Mouse (Mus musculus) forelimb bud, embryonic 11.5 days (tissue): Measurements from ENCODE around the gene Tnf.
A peak's percentile ranks its signal among the peaks of the same experiment; 100 is the strongest.
"Not testable (repeated sequence)": the region's sequence is repeated elsewhere in the genome, so short reads cannot be mapped to it uniquely, and the experiment has no call there.

Experiments
- DNase-seq: peaks from one replicate; pipeline ENCODE4 v3.0.0-alpha.2; 2012; ENCODE audit warnings: low read depth, low spot score

Gene Tnf

DNA sequence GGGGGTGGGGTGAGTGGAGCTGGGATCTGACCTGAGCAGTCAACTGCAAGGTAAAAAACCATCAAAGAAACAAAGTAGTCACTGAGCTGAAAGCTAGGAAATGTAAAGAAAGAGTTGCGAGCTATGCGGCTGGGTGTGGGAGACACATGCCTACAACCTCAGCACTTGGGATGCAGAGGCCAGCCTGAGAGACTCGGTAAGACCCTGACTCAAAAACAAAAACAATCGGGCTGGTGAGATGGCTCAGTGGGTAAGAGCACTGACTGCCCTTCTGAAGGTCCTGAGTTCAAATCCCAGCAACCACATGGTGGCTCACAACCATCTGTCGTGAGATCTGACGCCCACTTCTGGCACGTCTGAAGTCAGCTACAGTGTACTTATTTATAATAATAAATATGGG is 32.3 kb upstream of the Tnf start:
- DNase-seq: not testable (repeated sequence)

DNA sequence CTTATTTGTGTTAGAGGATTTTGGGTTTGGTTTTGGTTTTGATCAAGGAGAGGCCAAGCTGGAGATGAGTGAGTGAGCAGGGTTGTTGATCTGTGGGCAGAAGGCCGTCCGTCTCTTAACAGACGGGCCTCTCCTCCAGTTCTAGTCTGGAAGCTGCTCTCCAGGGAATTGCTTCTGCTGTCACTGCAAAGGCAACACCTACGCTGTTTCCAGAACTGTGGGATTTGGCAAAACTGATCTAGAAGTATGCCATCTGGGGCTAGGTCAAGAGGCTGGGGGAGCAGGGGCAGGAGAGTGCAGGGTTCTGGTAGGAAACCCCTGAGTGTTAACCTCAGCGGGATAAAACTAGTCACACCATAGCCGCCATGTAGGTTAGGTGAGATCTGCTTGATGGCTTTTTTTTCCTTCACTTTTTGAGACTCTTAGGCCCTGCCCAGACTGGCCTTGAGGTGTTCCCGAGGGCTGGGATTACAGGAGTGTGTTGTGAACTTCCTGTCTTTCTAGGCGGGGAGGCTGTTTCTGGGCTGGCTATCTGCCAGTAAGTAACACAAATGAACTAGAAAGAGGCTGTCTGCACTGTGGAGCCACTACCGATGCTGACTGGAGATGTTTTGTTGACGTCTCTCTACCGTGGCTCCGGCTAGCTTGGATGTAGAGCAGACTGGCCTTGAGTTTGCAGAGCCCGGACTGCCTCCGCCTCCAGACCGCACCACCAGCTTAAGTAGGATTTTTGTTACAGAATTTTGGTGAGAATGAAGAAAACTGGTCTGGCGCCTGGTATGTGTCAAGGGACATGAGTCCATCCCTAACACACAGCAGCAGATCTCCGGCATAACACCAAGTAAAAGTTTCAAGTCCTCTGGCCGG is 31.5 kb upstream of the Tnf start, which contains the start of gene Atp6v1g2:
Gene Atp6v1g2, plus strand, starts transcription at position 547 of the 867 bp plus-strand sequence.
- DNase-seq: no peak

DNA sequence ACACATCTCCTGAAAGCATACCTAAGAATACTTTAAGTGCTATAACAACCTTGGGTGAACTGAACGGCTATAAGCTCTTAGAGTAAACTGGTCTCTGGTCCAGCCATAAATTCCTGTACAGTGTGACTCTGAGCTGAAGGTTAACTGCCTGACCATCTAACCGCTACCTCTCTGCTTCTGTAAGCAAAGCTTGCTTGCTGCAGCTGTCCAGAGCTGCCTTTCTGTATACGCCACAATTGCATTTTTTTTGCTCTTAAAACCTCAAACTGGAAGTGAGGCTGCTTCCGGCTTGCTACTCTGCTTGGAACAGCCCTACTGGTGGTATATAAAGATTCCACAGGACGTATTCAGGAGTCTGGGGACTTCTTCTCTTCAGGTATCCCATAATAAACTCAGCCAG is 30.9 kb upstream of the Tnf start:
- DNase-seq: no peak

DNA sequence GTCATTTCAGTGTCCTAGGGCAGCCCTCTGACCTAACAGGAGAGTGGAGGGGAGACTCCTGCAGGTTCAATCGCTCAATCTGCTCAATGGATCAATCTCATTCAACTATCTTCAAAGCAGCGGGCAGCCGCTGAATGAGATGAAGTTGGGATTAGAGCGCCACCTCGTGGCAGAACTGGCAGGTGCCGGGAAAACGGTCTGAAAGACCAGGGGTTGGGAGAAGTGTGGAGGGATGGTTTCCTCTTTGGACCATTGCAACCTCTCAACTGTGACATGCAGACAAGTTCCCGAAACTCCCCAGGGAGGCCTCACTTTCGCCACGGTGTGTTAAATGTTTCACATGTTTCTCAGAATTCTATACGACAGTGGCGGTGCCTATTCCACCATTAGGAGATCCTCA is 30.2 kb upstream of the Tnf start:
- peak; percentile 84 for DNase-seq

DNA sequence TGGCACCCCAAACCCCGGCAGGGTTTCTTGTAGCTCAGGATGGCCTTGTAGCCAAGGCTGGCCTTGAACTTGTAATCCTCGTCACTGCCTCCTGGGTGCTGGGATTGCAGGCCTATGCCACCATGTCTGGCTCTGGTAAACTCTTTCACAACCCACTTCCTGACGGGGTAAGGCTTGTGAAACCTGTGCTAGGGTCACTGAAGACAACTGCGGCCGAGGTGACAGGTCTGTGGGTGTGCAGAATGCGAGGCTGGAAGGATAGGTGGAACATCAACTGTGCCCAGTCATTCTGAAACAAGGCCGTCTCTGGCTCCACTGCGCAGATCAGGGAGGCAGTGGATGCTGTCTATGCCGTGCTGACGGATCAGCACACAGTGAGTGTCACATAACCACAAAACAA is 29.2 kb upstream of the Tnf start:
- no peak for DNase-seq

DNA sequence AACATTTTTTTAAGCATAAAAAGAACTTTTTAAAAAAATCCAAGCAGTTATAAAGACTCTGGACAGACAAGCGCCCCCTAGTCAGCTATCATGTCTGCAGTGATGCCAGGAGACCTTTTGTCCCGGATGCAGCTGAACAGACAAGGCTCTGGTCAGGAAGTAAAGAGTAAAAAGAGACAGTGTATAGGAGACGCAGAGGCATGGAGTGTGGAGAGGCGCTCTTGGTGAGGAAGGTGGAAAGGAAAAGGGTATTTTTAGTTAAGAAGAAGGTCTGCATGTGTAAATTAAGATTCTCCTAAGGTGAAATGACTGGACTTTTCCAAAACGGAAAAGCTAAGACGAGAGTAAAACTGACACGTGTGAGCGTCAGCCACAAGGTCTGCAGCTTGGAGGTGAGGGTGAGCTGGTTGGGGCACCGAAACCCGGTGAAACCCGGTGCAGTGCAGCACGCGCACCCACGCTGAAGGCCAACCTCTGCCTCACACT is 24.8 kb upstream of the Tnf start:
- DNase-seq: no peak

DNA sequence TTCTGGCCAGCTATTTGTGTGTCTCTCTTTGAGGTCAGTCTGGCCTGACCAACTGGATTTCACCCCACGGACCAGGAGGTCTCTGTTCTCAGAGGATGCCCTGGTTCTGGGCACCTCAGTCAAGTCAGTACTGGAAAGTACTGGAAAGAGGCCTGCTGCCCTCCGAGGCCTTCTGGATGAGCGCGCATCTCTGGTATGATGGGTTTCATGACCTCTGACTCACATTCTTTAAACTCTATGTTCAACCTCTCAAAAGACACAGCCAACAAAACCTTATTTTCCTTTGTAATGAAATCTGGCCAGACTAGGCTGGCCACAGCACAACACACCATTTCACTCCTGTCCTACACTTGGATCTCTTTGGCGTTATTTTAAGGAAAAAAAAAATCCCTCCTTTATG is 23.6 kb upstream of the Tnf start:
- DNase-seq: no peak

DNA sequence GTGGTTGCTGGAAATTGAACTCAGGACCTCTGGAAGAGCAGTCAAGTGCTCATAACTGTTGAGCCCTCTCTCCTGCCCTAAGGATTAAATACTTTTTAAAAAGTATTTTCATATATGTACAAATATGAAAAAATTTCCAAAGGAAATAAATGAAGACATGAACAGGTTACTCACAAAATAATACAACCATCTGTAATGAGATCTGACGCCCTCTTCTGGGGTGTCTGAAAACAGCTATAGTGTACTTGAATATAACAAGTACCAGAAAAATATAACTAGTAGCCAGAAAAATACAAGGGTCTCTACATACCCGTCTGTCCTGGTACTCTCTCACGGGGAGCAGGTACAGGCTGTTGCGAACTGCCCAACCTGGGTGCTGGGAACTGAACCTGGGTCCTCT is 22.8 kb upstream of the Tnf start:
- DNase-seq: no peak

DNA sequence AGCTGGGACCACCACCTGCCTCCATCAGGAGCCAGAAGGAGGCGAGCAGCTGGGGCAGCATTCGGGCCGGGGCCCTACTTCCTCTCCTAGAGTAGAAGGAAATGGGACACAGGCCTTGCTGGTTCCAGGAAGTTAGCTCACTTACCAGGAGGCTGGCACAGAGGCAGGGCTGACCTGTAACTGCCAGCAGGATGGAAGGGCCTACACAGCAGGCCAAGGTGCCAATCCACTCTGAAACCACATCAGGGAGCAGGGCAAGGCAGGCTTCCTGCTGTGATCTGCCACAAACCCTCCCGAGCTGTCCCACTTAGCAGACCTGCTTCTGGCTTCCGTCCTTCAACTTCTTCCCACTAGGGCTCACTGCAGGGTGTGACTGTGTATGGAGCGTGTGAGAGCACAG is 20.5 kb upstream of the Tnf start:
- no peak for DNase-seq

DNA sequence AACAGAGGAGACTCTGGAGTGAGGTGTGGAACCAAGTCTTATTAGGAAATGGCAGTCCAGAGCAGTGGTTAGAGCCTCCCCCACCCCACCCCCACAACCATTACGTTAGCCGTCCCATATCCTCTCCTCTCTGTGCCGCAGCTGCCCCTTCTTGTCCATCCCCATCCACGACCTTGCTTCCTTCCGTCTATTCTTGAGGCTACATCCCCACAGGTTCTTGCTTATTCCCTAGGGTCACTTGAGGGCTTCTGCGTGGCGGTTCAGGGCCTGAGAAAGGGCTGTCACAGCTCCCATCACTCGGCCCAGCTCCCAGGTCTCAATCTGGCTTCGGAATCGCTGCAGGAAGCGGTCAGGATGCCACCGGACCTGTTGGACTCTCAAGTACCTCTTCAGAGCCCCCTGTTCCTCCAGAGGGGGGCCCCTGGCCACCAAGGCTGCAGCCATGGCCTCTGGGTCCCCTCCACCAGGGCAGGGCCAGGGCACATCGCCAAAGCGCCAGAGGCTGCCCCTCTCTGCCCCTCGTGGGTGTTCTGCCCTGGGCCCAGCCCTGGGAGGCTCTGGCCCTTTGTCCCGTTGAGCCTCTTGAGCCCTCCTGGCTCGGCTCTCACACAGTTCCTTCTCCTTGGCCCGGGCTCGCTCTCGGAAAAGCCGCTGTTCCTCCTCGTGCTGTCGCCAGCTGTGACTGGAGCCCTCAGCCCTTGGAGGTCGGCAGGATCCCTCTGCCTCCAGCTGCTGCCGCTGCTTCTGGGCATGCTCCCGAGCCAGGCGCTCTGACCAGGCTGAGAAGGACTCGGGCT is 18.5 kb upstream of the Tnf start, which contains the start of gene Gm16181:
Gene Gm16181, plus strand, starts transcription at position 679 of the 797 bp plus-strand sequence.
- no peak for DNase-seq

DNA sequence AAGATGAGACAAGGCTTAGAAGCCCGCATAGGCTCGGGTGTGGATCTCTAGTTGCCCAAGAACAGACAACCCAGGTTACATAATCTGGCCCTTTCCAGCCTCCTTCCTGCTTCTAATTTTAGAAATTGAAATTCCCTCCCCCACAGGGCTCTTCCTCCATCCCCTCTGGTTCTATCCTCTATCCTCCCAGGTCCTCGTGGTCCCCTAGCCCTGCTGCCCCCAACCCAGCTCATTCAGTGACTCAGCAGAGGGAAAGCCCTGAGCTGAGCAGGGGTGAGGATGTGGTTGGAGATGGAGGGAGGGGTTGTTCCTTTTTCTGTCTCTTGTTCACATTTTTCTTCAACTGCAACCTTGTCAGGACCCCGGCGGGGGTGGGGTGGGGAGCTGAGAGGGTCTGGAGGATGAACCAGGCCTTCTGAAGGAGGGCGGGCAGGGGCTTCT is 17.8 kb upstream of the Tnf start:
- no peak for DNase-seq

DNA sequence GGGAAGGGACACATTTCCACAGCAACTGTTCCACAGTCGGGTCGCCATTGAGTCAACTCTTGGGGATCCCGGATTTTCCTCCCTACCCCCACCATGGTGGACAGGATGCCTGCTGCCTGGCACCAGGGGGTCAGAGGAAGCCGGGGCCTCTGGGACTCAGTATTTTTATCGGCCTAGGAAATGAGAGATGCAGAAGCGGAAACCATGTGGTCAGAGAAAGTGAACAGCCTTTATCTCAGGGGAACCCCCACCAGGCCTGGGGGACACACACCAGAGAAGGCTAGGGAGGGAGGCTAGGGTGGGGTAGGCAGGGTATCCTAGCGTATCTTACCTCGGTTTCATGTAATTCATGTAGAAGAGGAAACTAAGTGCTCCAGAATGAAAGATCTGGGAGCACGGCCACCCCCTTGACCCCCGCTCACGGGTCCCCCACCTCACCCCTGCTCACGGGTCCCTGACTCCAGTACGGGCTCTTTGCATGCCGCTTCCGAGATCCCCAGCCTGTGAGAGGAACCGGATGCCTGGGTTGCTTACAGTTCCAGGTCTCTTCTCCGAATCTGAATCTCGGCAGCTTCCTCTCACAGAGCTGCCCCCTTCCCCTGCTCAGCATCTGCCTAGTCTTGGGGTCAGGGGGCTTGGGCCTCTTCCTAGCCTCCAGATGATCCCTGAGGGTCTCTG is 16.8 kb upstream of the Tnf start:
- no peak for DNase-seq

DNA sequence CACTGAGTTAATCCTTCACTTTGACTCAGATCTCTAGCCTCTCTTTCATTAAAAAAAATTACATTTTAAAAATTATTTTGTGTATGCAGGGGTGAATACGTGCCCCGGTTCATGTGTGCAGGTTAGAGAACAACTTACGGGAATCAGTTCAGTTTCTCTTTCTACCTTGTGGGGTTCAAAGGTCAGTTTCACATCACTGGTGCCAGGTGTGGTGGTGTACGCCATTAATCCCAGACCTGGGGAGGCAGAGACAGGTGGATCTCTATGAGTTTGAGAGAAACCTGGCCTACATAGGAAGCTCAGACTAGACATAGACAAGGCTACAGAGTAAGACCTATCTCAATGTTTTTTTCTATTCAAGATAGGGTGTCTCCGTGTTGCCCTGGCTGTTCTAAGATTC is 11.3 kb upstream of the Tnf start:
- DNase-seq: no peak

DNA sequence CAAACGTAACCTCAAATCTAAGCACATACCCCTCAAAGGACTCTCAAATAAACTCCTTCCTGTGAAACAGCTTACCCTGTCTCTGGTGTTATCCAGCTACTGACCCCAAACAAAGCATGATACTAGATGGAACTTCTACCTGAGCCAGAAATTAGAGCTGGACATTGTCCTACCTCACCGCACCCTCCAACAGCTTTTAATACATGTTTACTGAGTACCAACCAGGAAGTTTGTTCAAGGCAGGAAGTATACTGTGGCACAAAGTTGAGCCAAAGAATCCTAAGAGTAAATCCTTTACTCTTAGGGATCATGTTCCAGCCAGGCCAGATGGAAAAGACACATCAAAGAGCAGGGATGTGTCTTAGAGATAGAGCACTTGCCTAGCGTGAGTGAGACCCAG is 8.8 kb upstream of the Tnf start:
- DNase-seq: no peak

DNA sequence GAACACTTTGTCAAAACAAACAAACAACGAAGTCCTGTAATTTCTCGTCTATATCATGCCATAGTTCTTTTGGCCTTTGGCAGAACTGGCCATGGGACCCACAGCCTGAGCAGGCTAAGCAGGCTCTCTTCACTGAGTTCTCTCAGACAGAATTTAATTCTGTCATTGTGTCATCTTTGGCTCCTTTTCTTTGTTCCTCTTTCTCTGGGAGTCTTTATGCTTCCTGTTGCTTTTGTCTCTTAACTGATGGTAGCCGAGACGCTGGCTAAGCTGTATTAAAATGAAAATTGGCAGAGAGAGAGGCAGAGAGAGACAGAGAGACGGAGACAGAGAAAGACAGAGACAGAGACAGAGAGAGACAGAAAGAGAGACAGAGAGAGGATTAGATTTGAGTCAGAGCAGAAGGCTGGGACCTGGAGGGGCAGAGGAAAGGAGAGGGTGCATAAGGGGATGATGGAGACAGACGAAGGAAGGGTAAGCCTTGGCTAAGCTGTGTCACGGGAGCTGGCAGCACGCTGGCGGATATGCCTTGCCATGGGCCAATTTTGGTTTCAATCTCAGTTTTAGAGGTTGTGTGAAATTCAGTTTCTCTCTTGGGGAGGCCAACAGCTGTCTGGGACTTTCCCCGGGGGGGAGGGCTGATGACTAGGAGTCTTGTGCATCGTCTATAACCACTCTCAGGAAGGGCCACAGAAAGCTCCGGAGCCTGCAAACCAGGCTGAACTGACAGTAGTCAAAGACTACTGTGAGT is 8.2 kb upstream of the Tnf start:
- no peak for DNase-seq

DNA sequence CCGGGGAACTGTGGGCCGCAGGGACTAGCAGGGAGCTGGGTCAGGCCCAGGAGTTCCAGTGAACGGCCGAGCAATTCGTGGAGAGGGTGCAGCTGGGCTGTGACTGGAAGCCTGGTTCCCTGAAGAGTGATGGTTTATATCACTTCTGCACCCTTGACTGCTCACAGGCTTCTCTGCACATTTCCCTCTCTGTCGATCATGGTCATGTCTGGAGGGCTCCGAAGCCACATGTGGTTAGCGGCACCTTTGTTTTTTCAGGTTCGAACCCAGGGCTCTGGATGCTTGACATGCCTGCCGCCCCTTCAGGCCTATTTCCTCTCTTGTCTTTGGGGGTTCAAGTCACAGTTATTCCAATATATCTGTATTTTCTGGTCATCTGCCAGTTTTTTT is 3.6 kb upstream of the Tnf start:
- no peak for DNase-seq

DNA sequence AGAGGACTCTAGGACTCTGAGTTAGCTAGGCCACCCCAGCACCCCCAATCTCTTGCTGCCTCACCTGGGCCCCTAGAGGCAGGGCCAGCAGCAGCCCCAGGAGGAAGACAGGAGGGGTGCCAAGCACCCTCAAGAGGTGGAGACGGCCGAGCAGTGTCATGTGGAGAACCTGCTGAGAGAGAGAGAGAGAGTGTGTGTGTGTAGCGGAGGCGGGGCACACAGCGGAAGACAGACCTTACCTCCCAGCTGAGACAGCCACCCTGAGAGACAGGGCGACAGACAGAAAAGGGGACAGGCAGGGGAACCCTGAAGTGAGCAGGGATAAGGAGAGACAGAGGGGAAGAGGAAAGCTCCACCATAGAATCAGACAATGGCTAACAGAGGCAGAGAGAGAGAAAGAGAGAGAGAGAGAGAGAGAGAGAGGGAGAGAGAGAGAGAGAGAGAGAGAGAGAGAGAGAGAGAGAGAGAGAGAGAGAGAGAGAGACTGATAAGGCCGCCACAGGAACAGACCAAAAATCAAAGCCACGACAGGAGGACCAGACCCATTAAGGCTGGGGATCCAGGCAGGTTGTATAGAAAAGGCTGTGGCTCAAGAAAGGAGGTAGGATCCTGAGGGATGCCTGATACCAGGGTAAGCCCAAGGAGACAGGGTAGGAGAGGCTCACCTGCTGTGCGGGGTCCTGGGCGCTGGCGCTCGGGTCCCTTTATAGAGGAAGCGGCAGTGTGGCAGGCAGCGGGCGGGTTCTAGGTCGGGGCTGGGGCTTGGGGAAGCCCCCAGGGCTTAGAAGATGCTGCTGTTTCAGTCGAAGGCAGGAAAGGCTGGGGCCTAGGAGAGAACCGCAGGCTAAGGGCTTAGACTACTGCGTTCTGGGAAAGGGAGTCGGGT is 2.9 kb upstream of the Tnf start, which contains the start of gene Lta:
Gene Lta, minus strand, starts transcription at position 858 of the 886 bp plus-strand sequence.
- no peak for DNase-seq

DNA sequence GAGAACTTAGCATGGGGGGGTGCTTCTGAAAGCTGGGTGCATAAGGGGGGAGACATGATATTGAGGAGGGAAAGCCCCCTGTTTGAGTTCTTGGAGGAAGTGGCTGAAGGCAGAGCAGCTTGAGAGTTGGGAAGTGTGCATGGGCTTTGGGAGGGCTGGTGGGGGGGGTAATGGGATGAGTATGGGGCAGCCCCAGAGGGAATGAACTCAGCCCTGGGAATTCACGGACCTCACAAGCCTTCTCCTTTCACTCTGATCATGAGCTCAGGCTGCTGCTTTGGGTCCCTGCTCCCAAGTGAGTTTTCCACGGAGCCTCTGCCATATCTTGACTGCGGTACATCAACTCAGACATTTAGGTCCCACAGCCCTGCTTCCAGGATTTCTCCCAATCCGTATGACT is 635 bp upstream of the Tnf start:
- no peak for DNase-seq

DNA sequence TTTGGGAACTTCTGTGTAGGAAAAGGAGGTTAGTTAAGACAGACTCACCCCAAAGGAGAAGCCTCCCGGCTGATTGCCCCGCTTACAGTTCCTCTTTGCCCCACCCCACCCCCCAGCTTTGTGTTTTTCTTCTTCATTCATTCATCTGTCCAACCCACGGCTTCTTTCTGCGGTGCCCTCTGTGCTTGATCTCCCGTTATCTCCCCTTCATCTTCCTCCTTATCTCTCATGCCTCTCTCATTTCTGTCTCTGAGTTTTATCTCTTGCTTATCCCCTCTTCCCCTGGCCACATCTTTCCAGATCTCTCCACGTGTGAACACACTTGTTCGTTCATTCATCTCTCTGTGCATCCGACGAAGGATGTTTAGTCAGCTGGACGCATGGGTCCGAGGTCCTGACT is 679 bp downstream of the Tnf start:
- DNase-seq: no peak

DNA sequence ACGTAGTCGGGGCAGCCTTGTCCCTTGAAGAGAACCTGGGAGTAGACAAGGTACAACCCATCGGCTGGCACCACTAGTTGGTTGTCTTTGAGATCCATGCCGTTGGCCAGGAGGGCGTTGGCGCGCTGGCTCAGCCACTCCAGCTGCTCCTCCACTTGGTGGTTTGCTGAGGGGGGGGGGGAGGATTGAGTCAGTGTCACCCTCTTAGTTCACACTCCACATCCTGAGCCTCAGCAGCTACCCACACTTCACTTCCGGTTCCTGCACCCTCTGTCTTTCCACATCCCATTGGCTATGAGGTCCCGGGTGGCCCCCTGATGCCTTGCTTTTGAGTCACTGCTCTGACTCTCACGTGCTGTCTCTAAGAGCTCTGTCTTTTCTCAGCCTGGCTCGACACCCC is 1.4 kb downstream of the Tnf start:
- DNase-seq: no peak
